Mouse (Mus musculus) left cerebral cortex, postnatal 14 days (tissue): ENCODE data around the gene Zfp770. TPM values are rescaled to one million over a fixed set of nuclear protein-coding genes. Genes with fewer than 3 reads are reported as not detected.

ENCODE experiments used
- DNase-seq, 2 experiments: peaks; one replicate each; pipeline ENCODE4 v3.0.0; 2021 to 2022; ENCODE audit warnings: low spot score in 2 of 2, mixed read lengths in 1 of 2
- intact Hi-C: fragments of 180-260 bp; cut with DNase I; formaldehyde crosslinking; loops from one replicate; pipeline ENCODE4 v1.15.1; 2025
- microRNA-seq, 2 experiments: library from miRNA; unstranded; fragments of <30 nt; microRNA quantifications; one replicate each; pipeline ENCODE4 v1.2.0; 2022
- total RNA-seq, 2 experiments: library from RNA; stranded (reverse); gene quantifications; 2 replicates each; pipeline ENCODE4 v1.2.3; 2021

Zfp770 gene
- total RNA-seq, 2 experiments from 2014 or later, result 28.7 to 29.3 TPM

- intact Hi-C loops, result loop anchor here (5.0 kb wide), 1 partner anchor 35 kb away; no protein-coding TSS in a partner anchor
- DNase-seq, result no peak
Measured at GRCm38 (mm10) chr2:114146864-114147458, 54.3 kb downstream of the Zfp770 start.

DNA sequence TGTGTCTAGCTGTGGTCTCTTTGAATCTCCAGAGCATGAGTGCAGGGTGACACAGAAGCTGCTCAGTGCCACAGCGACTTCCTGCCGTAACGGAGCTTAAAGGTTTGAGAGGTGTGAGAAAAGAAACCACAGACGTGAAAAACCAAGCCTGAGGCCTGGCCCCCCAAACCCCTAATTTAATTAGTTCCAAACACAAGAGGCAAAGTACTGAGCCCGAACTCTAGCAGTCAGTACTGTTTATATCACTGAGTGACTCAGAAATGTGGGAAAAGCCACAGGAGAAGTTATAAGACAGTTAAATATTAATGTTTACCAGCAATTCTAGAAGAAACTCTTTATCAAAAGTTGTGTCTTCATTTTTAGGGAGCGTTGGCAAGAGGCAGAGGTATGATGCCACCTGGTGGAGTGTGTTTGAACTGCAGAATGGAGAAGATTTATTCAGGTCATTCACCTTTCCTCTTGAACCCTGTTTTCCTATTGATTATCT lies 55.9 kb downstream of the Zfp770 start:
- peak; percentile 35 to 58 for DNase-seq
- intact Hi-C loops, result loop anchor here (2.0 to 5.0 kb wide), 2 partner anchors 33 to 279 kb away; no protein-coding TSS in a partner anchor

- DNase-seq, result no peak
- intact Hi-C loops, result loop anchor here (2.0 to 5.0 kb wide), 2 partner anchors 33 to 278 kb away; no protein-coding TSS in a partner anchor
Measured at GRCm38 (mm10) chr2:114144915-114145314, 56.4 kb downstream of the Zfp770 start.

DNA sequence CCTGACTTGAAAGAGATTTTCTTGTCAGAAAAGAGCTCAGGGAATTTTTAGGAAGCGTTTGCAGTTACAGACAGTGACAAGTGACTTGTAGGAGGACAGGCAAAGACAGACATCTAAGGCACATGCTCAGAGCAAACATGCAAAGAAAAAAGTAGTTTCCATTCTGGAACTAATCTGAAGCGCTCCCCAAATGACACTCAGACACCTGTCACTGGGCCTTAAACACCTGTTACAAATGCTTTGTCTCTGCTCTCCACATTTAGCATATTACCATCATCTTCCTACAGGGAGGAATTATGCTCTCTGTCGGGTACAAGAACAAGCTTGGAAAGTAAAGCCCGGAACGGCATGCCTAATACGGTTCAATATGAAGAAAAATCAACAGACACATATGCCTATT lies 57.4 kb downstream of the Zfp770 start:
- intact Hi-C loops, result loop anchor here (2.0 kb wide), 1 partner anchor 277 kb away; no protein-coding TSS in a partner anchor
- no peak for DNase-seq

Small RNAs within 50 kb of the gene (microRNA-seq; reads per million reads assigned to microRNA genes)
- gene Mir7002, result 0 to 0.53 reads per million in 2 experiments

Other genes starting within 250 kb of the Zfp770 start
- 10 to 100 TPM; 14.5 to 16.1 TPM for gene Gjd2, start 187.8 kb downstream of the Zfp770 start, total RNA-seq
- gene Actc1, start 147.9 kb downstream of the Zfp770 start, total RNA-seq, result not detected
- gene Aqr, start 14.4 kb downstream of the Zfp770 start, total RNA-seq, result 10 to 100 TPM; 27.1 to 30.9 TPM